Mouse (Mus musculus): ENCODE measurements around the gene Tjap1. TPM values are rescaled to one million over a fixed set of nuclear protein-coding genes. Genes with fewer than 3 reads are reported as not detected.

Gene Tjap1
- polyA plus RNA-seq, 1 experiment = 50.9 TPM

DNA sequence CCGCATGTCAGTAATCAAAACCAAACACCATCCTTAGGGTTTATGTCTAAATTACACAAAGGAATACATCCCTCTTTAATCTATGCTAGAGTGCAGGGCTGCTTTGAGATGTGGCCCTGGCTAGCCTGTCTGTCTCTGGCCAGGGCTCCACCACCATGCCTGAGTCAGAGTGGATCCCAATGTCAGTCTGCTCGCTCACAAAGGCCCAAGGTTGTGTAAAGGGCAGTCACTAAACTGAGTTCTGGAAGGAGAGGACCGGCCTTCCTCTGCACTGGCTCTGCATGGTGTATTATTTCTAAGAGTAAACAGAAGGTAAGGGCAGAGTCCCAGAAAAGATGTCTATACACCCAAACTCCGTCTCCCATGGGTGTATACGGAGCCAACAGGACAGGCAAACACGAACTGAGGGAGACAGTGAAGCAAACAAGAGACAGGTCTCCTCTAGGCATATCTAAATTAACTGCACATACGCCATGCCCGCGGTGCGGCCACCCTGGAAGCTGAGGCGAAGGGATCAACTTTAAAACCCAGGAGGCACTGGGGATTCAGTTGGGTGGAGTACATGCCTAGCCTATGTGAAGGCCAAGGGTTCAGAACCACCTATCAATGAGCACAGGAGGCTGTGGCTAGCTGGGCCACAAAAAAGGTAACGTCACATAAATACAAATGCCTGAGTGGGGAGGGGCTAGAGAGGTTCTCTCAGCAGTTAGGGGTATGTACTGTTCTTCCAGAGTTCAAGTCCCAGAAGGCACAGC is 4.6 kb downstream of the Tjap1 start:
- peaks cover 7% of the 10 kb centered on the region for H3K36me3 ChIP-seq (ENCODE audit: control insufficient read depth, insufficient read depth)
- no peaks in the 10 kb centered on the region for H3K27me3 ChIP-seq (ENCODE audit: control insufficient read depth, insufficient read depth, insufficient read length)
- peak overlapping the region; percentile 49 for H3K4me2 ChIP-seq (ENCODE audit: low read depth)
- H3K4me3 ChIP-seq = no peak overlapping the region
- no peak overlapping the region for H3ac ChIP-seq (ENCODE audit: control insufficient read depth, insufficient read length)
- TF ChIP-seq USF1 (IDR thresholded peaks at IDR 0.05; ENCODE audit: low read depth) (no peak), E2F4 (IDR thresholded peaks at IDR 0.05; ENCODE audit: insufficient read depth) (no peak), SRF (IDR thresholded peaks at IDR 0.05; ENCODE audit: control insufficient read depth, insufficient read length, low read depth) (no peak), REST (IDR thresholded peaks at IDR 0.05; ENCODE audit: insufficient read depth, insufficient read length) (no peak), MYOG (IDR thresholded peaks at IDR 0.05; ENCODE audit: control insufficient read depth in 1 of 3, insufficient read depth in 1 of 3, insufficient read length in 2 of 3, low read depth in 2 of 3) (no peak), POLR2AphosphoS2 (IDR thresholded peaks at IDR 0.05; ENCODE audit: insufficient read length, low read depth) (no peak), MAX (IDR thresholded peaks at IDR 0.05; ENCODE audit: low read depth) (no peak), TCF3 (IDR thresholded peaks at IDR 0.05; ENCODE audit: insufficient read length, low read depth) (no peak), MYOD1 (IDR thresholded peaks at IDR 0.05; ENCODE audit: control insufficient read depth in 1 of 3, insufficient read length in 2 of 3, low read depth in 2 of 3) (no peak), TCF12 (IDR thresholded peaks at IDR 0.05; ENCODE audit: insufficient read depth, poor library complexity, severe bottlenecking) (no peak), CEBPB (IDR thresholded peaks at IDR 0.05; ENCODE audit: insufficient read depth, poor library complexity, severe bottlenecking) (no peak), POLR2A (IDR thresholded peaks at IDR 0.05; ENCODE audit: insufficient read length, low read depth) (no peak)
- peaks cover 60% of the 10 kb centered on the region for H3K79me2 ChIP-seq (ENCODE audit: control insufficient read depth, insufficient read depth)

DNA sequence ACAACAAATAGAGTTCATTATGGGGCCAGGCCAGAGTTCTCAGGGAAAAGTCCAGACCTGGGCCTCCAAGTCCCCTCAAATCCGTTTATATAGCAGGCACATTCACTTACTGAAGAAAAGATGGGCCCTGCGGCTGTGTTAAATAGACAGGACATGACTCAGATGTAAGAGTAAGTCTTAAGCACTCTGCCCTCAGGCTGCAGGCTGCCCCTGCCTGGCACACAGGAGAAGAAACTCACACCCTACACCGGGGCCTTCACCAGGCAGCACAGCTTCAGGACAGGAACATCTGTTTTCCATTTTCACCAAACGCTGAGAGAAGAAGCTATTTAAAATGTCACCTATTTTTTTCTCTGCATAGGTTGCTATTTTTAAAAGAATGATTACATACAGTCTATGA is 5.2 kb downstream of the Tjap1 start:
- H3ac ChIP-seq (ENCODE audit: control insufficient read depth, insufficient read length) = no peak overlapping the region
- peak overlapping the region; percentile 49 for H3K4me2 ChIP-seq (ENCODE audit: low read depth)
- peaks cover 7% of the 10 kb centered on the region for H3K36me3 ChIP-seq (ENCODE audit: control insufficient read depth, insufficient read depth)
- H3K27me3 ChIP-seq (ENCODE audit: control insufficient read depth, insufficient read depth, insufficient read length) = no peaks in the 10 kb centered on the region
- TF ChIP-seq POLR2AphosphoS2 (IDR thresholded peaks at IDR 0.05; ENCODE audit: insufficient read length, low read depth) (no peak), MAX (IDR thresholded peaks at IDR 0.05; ENCODE audit: low read depth) (no peak), CEBPB (IDR thresholded peaks at IDR 0.05; ENCODE audit: insufficient read depth, poor library complexity, severe bottlenecking) (no peak), E2F4 (IDR thresholded peaks at IDR 0.05; ENCODE audit: insufficient read depth) (no peak), REST (IDR thresholded peaks at IDR 0.05; ENCODE audit: insufficient read depth, insufficient read length) (no peak), MYOG (IDR thresholded peaks at IDR 0.05; ENCODE audit: control insufficient read depth in 1 of 3, insufficient read depth in 1 of 3, insufficient read length in 2 of 3, low read depth in 2 of 3) (peak in 2 of 3 experiments; percentile 36), SRF (IDR thresholded peaks at IDR 0.05; ENCODE audit: control insufficient read depth, insufficient read length, low read depth) (no peak), TCF12 (IDR thresholded peaks at IDR 0.05; ENCODE audit: insufficient read depth, poor library complexity, severe bottlenecking) (peak; percentile 55), MYOD1 (IDR thresholded peaks at IDR 0.05; ENCODE audit: control insufficient read depth in 1 of 3, insufficient read length in 2 of 3, low read depth in 2 of 3) (peak in 2 of 3 experiments; percentile 42 to 44), POLR2A (IDR thresholded peaks at IDR 0.05; ENCODE audit: insufficient read length, low read depth) (no peak)
- H3K4me3 ChIP-seq = no peak overlapping the region
- peaks cover 58% of the 10 kb centered on the region for H3K79me2 ChIP-seq (ENCODE audit: control insufficient read depth, insufficient read depth)

- Histone ChIP-seq H3ac (ENCODE audit: control insufficient read depth, insufficient read length) (no peak overlapping the region), H3K79me2 (ENCODE audit: control insufficient read depth, insufficient read depth) (peaks cover 47% of the 10 kb centered on the region), H3K4me2 (ENCODE audit: low read depth) (peak overlapping the region; percentile 79), H3K36me3 (ENCODE audit: control insufficient read depth, insufficient read depth) (peaks cover 7% of the 10 kb centered on the region), H3K4me3 (no peak overlapping the region), H3K27me3 (ENCODE audit: control insufficient read depth, insufficient read depth, insufficient read length) (no peaks in the 10 kb centered on the region)
- no peak for TF ChIP-seq REST (IDR thresholded peaks at IDR 0.05; ENCODE audit: insufficient read depth, insufficient read length)
- no peak for TF ChIP-seq MYOG (IDR thresholded peaks at IDR 0.05; ENCODE audit: control insufficient read depth in 1 of 3, insufficient read depth in 1 of 3, insufficient read length in 2 of 3, low read depth in 2 of 3)
- no peak for TF ChIP-seq POLR2AphosphoS2 (IDR thresholded peaks at IDR 0.05; ENCODE audit: insufficient read length, low read depth)
- no peak for TF ChIP-seq TCF3 (IDR thresholded peaks at IDR 0.05; ENCODE audit: insufficient read length, low read depth)
- no peak for TF ChIP-seq E2F4 (IDR thresholded peaks at IDR 0.05; ENCODE audit: insufficient read depth)
- no peak for TF ChIP-seq MYOD1 (IDR thresholded peaks at IDR 0.05; ENCODE audit: control insufficient read depth in 1 of 3, insufficient read length in 2 of 3, low read depth in 2 of 3)
Measured at GRCm38 (mm10) chr17:46275506-46275905, 7.3 kb downstream of the Tjap1 start.

DNA sequence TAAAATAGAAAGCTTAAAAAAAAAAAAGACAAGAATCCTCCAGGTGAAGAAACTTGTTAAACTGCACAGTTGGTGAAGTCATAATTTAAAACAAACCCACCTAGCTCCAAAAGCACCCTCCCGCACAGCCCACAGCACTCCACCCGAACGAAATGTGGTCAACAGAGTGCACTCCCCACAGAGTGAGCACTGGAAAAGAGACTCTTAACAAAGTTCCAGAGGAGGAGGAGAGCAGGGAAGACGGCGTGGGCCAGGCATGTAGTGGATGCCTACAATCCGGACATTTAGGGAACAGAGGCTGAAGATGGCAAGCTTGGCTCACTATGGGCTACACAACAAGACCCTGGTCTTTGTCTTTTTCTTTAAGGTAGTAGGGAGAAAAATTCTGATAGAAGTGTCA is 7.8 kb downstream of the Tjap1 start:
- Histone ChIP-seq H3K79me2 (ENCODE audit: control insufficient read depth, insufficient read depth) (peaks cover 42% of the 10 kb centered on the region), H3K4me3 (no peak overlapping the region), H3K4me2 (ENCODE audit: low read depth) (peak overlapping the region; percentile 79), H3ac (ENCODE audit: control insufficient read depth, insufficient read length) (no peak overlapping the region), H3K36me3 (ENCODE audit: control insufficient read depth, insufficient read depth) (peaks cover 7% of the 10 kb centered on the region), H3K27me3 (ENCODE audit: control insufficient read depth, insufficient read depth, insufficient read length) (no peaks in the 10 kb centered on the region)
- no peak for TF ChIP-seq REST (IDR thresholded peaks at IDR 0.05; ENCODE audit: insufficient read depth, insufficient read length)

DNA sequence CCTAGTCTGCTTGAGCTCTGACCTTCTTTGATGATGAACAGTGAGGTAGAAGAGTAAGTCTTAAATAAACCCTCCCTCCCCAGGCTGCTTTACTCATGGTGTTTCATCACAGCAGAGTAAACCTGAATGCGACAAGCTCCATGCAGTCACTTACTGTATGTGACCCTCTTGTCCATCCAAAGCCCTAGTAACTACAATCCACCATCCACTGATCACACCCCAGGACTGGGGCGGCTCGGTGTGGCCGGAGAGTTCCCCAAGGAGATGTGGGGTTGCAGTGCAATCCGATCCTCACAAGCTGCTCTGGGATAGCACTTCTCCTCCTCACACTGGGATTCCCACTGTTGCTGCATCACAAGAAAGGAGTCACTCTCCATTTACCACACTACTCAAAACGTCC is 8.4 kb downstream of the Tjap1 start:
- Histone ChIP-seq H3K27me3 (ENCODE audit: control insufficient read depth, insufficient read depth, insufficient read length) (no peaks in the 10 kb centered on the region), H3K36me3 (ENCODE audit: control insufficient read depth, insufficient read depth) (peaks cover 7% of the 10 kb centered on the region), H3K4me3 (no peak overlapping the region), H3ac (ENCODE audit: control insufficient read depth, insufficient read length) (no peak overlapping the region), H3K4me2 (ENCODE audit: low read depth) (peak overlapping the region; percentile 79), H3K79me2 (ENCODE audit: control insufficient read depth, insufficient read depth) (peaks cover 37% of the 10 kb centered on the region)
- TF ChIP-seq MYOD1 (IDR thresholded peaks at IDR 0.05; ENCODE audit: control insufficient read depth in 1 of 3, insufficient read length in 2 of 3, low read depth in 2 of 3) (peak in 1 of 3 experiments; percentile 14), TCF3 (IDR thresholded peaks at IDR 0.05; ENCODE audit: insufficient read length, low read depth) (no peak)

All from myocyte (in vitro differentiated cells).